Mouse (Mus musculus): ENCODE results near the gene Qpct.
"Not testable (repeated sequence)": the region's sequence is repeated elsewhere in the genome, so short reads cannot be mapped to it uniquely, and the experiment has no call there.

Gene Qpct

GRCm38 (mm10) chr17:79071951-79072350 is 20.2 kb downstream of the Qpct start:
- no peak for DNase-seq (ENCODE audit: low spot score)

GRCm38 (mm10) chr17:79076974-79077847 is 25.5 kb downstream of the Qpct start:
- no peak for DNase-seq (ENCODE audit: low spot score)

GRCm38 (mm10) chr17:79077848-79078146 is 26.1 kb downstream of the Qpct start:
- no peak for DNase-seq (ENCODE audit: low spot score)

GRCm38 (mm10) chr17:79078248-79078647 is 26.5 kb downstream of the Qpct start:
- DNase-seq (ENCODE audit: low spot score): no peak

- DNase-seq (ENCODE audit: low spot score): no peak
Measured at GRCm38 (mm10) chr17:79091710-79092109, 40.0 kb downstream of the Qpct start.

GRCm38 (mm10) chr17:79093286-79093975 is 41.7 kb downstream of the Qpct start:
- no peak for DNase-seq (ENCODE audit: low spot score)

GRCm38 (mm10) chr17:79095624-79096023 is 43.9 kb downstream of the Qpct start:
- no peak for DNase-seq (ENCODE audit: low spot score)

- DNase-seq (ENCODE audit: low spot score): no peak
Measured at GRCm38 (mm10) chr17:79099866-79100265, 48.2 kb downstream of the Qpct start.

- DNase-seq (ENCODE audit: low spot score): no peak
Measured at GRCm38 (mm10) chr17:79108238-79108637, 56.5 kb downstream of the Qpct start.

- DNase-seq (ENCODE audit: low spot score): no peak
Measured at GRCm38 (mm10) chr17:79109576-79109975, 57.9 kb downstream of the Qpct start.

- peak; percentile 56 for DNase-seq (ENCODE audit: low spot score)
Measured at GRCm38 (mm10) chr17:79110936-79111348, 59.2 kb downstream of the Qpct start.

- not testable (repeated sequence) for DNase-seq (ENCODE audit: low spot score)
Measured at GRCm38 (mm10) chr17:79115248-79115647, 63.5 kb downstream of the Qpct start.

- DNase-seq (ENCODE audit: low spot score): no peak
Measured at GRCm38 (mm10) chr17:79119066-79119465, 67.4 kb downstream of the Qpct start.

- no peak for DNase-seq (ENCODE audit: low spot score)
Measured at GRCm38 (mm10) chr17:79120269-79120668, 68.6 kb downstream of the Qpct start.

- no peak for DNase-seq (ENCODE audit: low spot score)
Measured at GRCm38 (mm10) chr17:79133740-79134139, 82.0 kb downstream of the Qpct start.

- no peak for DNase-seq (ENCODE audit: low spot score)
Measured at GRCm38 (mm10) chr17:79135826-79136225, 84.1 kb downstream of the Qpct start.

GRCm38 (mm10) chr17:79136401-79136800 is 84.7 kb downstream of the Qpct start:
- DNase-seq (ENCODE audit: low spot score): no peak
